Mouse (Mus musculus): ENCODE data around the gene Clcn6. TPM values are rescaled to one million over a fixed set of nuclear protein-coding genes. Genes with fewer than 3 reads are reported as not detected.

Gene Clcn6
- polyA plus RNA-seq, 1 experiment from 2014 or later: 8.4 TPM

DNA sequence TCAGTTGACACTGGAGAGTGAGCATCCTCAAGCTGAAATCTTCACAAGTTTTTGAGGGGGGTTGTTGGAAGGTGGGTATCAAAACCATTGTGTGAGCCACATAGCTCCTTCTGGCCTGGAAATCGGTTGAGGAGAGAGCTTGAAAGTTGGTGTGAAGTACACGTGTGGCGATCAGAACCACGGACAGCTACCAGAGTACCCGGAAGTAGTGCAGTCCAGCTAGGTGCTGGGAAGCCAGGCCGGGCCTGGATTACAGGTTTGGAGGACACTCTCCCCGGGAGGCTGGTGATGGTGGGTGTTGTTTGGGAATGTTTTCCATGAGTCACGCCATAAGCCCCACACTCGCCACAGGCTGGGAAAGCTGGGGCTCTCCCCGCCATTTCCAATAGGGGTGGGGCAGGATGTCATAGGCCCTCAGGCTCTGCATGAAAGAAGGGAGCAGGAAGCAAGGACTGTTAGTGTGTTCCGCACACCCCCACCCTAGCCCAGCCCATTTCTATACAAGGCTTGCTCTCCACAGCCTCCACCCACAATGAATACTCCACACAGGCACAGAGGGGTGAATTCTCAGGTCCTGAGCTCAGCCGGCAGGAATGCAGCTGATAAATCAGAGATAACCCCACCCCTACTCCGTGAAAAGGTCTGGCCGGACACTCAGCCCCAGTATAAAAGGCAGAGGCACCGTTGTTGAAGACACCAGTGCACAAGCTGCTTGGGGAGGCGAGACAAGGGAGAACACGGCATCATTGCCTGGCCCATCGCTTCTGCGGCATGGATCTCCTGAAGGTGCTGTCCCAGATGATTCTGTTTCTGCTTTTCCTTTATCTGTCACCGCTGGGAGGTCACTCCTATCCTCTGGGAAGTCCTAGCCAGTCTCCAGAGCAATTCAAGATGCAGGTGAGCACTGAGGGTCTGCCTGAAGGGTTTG lies 53.2 kb downstream of the Clcn6 start, which contains the start of gene Nppb:
TSS of gene Nppb (plus strand) at position 584 of the 928 bp plus-strand sequence.
- peak; percentile 90 for DNase-seq (ENCODE audit: low spot score)
- peak within 1 kb of the TSS; percentile 56 for H3K4me3 ChIP-seq
- WGBS: 21% methylated on average over 20 of the region's 20 CpGs

GRCm38 (mm10) chr4:147979441-147979860 lies 59.2 kb downstream of the Clcn6 start:
- WGBS: 77% methylated on average over 7 of the region's 7 CpGs
- Histone ChIP-seq H3K4me1 (no peaks in the 10 kb centered on the region), H3K9me3 (no peaks in the 10 kb centered on the region), H3K4me3 (no peak overlapping the region), H3K27me3 (ENCODE audit: insufficient read depth, poor library complexity, severe bottlenecking) (peaks cover 13% of the 10 kb centered on the region; the same call in 1 of the 2 replicates), H3K36me3 (no peaks in the 10 kb centered on the region), H3K27ac (no peak overlapping the region)
- DNase-seq (ENCODE audit: low spot score): no peak

More for the DNA sequence above, 53.2 kb downstream of the Clcn6 start, which contains the start of gene Nppb:
- Histone ChIP-seq H3K27ac (peak within 1 kb of the TSS; percentile 82), H3K4me1 (peaks cover 21% of the 10 kb centered on the region), H3K27me3 (ENCODE audit: insufficient read depth, poor library complexity, severe bottlenecking) (peaks cover 6% of the 10 kb centered on the region; the same call in 1 of the 2 replicates), H3K9me3 (no peaks in the 10 kb centered on the region), H3K36me3 (no peaks in the 10 kb centered on the region)

DNA sequence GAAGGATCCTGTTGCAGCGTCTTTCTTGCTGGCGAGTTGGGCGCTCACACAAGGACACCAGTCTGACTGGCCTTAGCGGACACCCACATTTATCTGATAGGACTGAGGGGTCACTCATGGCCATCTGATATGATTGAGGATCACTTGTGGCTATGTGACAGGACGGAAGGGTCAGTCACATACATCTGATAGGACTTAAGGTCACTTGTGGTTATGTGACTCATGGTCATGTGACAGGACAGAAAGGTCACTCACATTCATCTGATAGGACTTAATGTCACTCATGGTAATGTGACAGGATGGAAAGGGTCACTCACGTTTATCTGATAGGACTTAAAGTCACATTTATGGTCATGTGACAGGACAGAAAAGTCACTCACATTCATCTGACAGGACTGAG lies 60.2 kb downstream of the Clcn6 start:
- no peaks in the 10 kb centered on the region for H3K36me3 ChIP-seq
- H3K4me3 ChIP-seq: no peak overlapping the region
- peaks cover 13% of the 10 kb centered on the region; the same call in 1 of the 2 replicates for H3K27me3 ChIP-seq (ENCODE audit: insufficient read depth, poor library complexity, severe bottlenecking)
- H3K9me3 ChIP-seq: no peaks in the 10 kb centered on the region
- DNase-seq (ENCODE audit: low spot score): no peak
- 83% methylated on average over 6 of the region's 6 CpGs for WGBS
- no peaks in the 10 kb centered on the region for H3K4me1 ChIP-seq
- no peak overlapping the region for H3K27ac ChIP-seq

DNA sequence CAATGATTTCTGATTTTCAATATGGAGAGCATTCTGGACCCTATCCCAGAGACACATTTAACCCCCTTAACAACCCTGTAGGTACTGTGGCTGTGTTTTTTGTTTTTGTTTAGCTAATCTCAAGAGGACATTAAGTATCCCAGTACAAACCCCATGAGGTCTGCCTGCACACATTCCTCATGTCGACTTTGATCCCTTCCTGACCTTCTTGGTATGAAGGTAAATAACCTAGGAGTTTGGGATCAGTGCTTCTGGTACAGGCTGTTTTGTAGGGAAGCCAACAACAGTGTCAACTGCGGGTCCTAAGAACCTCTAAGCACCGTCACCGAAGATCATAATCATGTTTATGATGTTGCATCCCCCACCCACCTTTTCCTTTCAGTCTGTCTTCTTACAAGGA lies 60.9 kb downstream of the Clcn6 start:
- no peak for DNase-seq (ENCODE audit: low spot score)
- Histone ChIP-seq H3K27ac (no peak overlapping the region), H3K36me3 (no peaks in the 10 kb centered on the region), H3K4me3 (no peak overlapping the region), H3K4me1 (no peaks in the 10 kb centered on the region), H3K27me3 (ENCODE audit: insufficient read depth, poor library complexity, severe bottlenecking) (peaks cover 10% of the 10 kb centered on the region; the same call in 1 of the 2 replicates), H3K9me3 (no peaks in the 10 kb centered on the region)
- WGBS: 76% methylated on average over 4 of the region's 4 CpGs

- no peak for DNase-seq (ENCODE audit: low spot score)
- no peak overlapping the region for H3K27ac ChIP-seq
- no peaks in the 10 kb centered on the region for H3K36me3 ChIP-seq
- H3K4me3 ChIP-seq: no peak overlapping the region
- peaks cover 12% of the 10 kb centered on the region for H3K27me3 ChIP-seq (ENCODE audit: insufficient read depth, poor library complexity, severe bottlenecking)
- no peaks in the 10 kb centered on the region for H3K4me1 ChIP-seq
- WGBS: 44% methylated on average over 3 of the region's 3 CpGs
- no peaks in the 10 kb centered on the region for H3K9me3 ChIP-seq
Measured at GRCm38 (mm10) chr4:147976237-147976636, 62.4 kb downstream of the Clcn6 start.

GRCm38 (mm10) chr4:147969337-147969736 lies 69.3 kb downstream of the Clcn6 start:
- H3K36me3 ChIP-seq: no peaks in the 10 kb centered on the region
- no peaks in the 10 kb centered on the region for H3K9me3 ChIP-seq
- peaks cover 33% of the 10 kb centered on the region for H3K4me1 ChIP-seq
- H3K27ac ChIP-seq: peak overlapping the region; percentile 80
- H3K4me3 ChIP-seq: peak overlapping the region; percentile 41
- DNase-seq (ENCODE audit: low spot score): peak; percentile 94
- WGBS: 6% methylated on average over 9 of the region's 9 CpGs
- H3K27me3 ChIP-seq (ENCODE audit: insufficient read depth, poor library complexity, severe bottlenecking): peaks cover 12% of the 10 kb centered on the region

- Histone ChIP-seq H3K4me3 (peak overlapping the region; percentile 41; the same call in 1 of the 2 replicates), H3K27me3 (ENCODE audit: insufficient read depth, poor library complexity, severe bottlenecking) (peaks cover 14% of the 10 kb centered on the region), H3K27ac (peak overlapping the region; percentile 80), H3K4me1 (peaks cover 38% of the 10 kb centered on the region), H3K36me3 (no peaks in the 10 kb centered on the region), H3K9me3 (no peaks in the 10 kb centered on the region)
- 41% methylated on average over 2 of the region's 2 CpGs for WGBS
- no peak for DNase-seq (ENCODE audit: low spot score)
Measured at GRCm38 (mm10) chr4:147968816-147969215, 69.8 kb downstream of the Clcn6 start.

- WGBS: 43% methylated on average over 7 of the region's 7 CpGs
- no peaks in the 10 kb centered on the region for H3K9me3 ChIP-seq
- H3K27me3 ChIP-seq (ENCODE audit: insufficient read depth, poor library complexity, severe bottlenecking): 0 out of 2 replicates have a peak, but pooled peaks cover 11% of the 10 kb centered on the region
- H3K27ac ChIP-seq: peak overlapping the region; percentile 65
- DNase-seq (ENCODE audit: low spot score): peak; percentile 92
- H3K4me1 ChIP-seq: peaks cover 55% of the 10 kb centered on the region
- no peaks in the 10 kb centered on the region for H3K36me3 ChIP-seq
- peak overlapping the region; percentile 22; the same call in 1 of the 2 replicates for H3K4me3 ChIP-seq
Measured at GRCm38 (mm10) chr4:147965712-147966111, 72.9 kb downstream of the Clcn6 start.

DNA sequence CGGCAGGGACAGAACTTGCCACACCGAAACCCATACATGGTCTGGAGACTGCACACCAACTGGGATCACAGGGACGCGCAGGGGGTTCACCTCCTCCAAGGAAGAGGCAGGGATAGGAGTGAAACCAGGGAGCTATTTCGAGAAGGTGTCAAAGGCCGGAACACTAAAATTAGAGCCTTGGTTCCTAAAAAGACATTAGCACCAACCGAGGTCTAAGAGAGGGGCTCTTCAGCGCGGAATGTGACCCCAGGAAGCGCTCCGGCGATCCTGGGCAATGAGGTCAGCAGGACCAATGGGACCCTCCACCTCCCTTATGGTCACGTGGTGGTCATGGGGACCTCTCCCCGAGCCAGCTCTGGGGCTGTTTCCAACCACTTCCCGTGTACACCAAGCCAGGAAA lies 75.0 kb downstream of the Clcn6 start:
- Histone ChIP-seq H3K4me3 (peak overlapping the region; percentile 12; the same call in 1 of the 2 replicates), H3K27me3 (ENCODE audit: insufficient read depth, poor library complexity, severe bottlenecking) (0 out of 2 replicates have a peak, but pooled peaks cover 11% of the 10 kb centered on the region), H3K36me3 (no peaks in the 10 kb centered on the region), H3K27ac (peak overlapping the region; percentile 79), H3K4me1 (peaks cover 48% of the 10 kb centered on the region), H3K9me3 (no peaks in the 10 kb centered on the region)
- no peak for DNase-seq (ENCODE audit: low spot score)
- WGBS: 51% methylated on average over 15 of the region's 15 CpGs

GRCm38 (mm10) chr4:147962781-147963180 lies 75.8 kb downstream of the Clcn6 start:
- Histone ChIP-seq H3K36me3 (no peaks in the 10 kb centered on the region), H3K27me3 (ENCODE audit: insufficient read depth, poor library complexity, severe bottlenecking) (0 out of 2 replicates have a peak, but pooled peaks cover 11% of the 10 kb centered on the region), H3K27ac (peak overlapping the region; percentile 79), H3K9me3 (no peaks in the 10 kb centered on the region), H3K4me1 (peaks cover 48% of the 10 kb centered on the region), H3K4me3 (no peak overlapping the region)
- 57% methylated on average over 6 of the region's 6 CpGs for WGBS
- peak; percentile 85 for DNase-seq (ENCODE audit: low spot score)

DNA sequence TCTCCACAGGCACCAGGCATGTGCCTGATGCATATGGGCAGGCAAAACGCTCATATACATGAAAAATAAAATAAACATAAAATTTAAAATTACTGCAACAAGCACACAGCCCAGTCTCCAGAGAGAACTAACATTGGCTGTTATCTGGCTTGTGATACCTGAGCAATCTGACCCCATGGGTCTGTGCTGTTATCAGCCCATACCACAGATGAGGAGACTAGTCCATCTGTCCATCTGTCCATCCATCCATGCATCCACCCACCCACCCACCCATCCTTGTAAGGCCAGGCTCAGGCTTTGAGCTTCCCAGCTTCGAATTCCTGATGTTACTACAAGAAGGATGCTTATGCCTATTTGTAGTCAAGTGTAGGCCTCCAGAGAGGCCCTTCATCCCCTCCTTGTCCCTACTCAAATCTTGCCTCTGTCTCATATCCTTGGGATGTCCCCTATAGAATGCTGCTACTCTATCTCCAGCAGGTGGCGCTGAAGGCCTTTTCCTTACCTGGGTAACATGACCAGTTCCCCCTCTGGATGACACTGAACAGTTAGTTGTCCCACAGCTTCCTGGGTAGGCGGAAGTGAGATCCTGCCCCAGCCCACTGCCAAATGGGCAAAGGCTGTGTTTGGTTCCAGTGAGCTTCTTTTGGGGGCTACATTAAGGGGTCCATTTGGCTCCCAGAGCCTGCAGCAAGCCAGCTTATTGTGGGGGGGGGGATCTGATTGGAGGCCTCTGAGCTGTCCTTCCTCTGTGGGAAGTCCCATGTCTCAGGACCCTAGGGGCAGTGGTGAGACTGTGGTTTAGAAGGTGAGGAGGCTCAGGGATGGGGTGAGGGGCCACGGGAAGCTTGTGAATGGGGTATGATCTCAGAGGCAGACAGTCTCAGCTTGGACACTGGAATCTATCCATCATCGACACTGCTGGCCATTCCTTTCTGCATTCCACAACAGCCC lies 78.5 kb downstream of the Clcn6 start:
- no peaks in the 10 kb centered on the region for H3K9me3 ChIP-seq
- 0 out of 2 replicates have a peak, but pooled peaks cover 4% of the 10 kb centered on the region for H3K27me3 ChIP-seq (ENCODE audit: insufficient read depth, poor library complexity, severe bottlenecking)
- no peak overlapping the region for H3K4me3 ChIP-seq
- WGBS: 23% methylated on average over 6 of the region's 6 CpGs
- H3K27ac ChIP-seq: no peak overlapping the region; the same call in 1 of the 2 replicates
- DNase-seq (ENCODE audit: low spot score): peak; percentile 91
- peaks cover 29% of the 10 kb centered on the region for H3K4me1 ChIP-seq
- no peaks in the 10 kb centered on the region for H3K36me3 ChIP-seq

DNA sequence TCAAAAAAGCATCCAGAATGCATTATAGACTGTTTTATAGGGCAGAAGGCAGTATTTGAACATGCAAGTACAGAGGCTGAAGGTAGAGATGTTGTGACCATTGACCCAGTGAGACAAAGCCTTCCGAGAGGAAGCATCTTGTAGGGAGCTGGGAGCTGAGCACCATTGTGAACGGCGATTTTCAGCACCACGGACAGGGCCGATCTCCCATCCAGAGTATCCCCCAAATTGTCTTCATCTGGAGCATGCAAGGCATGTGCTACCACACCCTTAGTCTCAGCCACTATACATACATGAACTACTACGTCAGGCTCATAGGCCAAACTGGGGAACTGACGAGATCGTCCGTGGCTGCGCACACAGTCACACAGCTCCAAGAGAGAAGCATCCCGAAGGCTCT lies 81.5 kb downstream of the Clcn6 start:
- Histone ChIP-seq H3K36me3 (no peaks in the 10 kb centered on the region), H3K4me3 (no peak overlapping the region), H3K9me3 (no peaks in the 10 kb centered on the region), H3K27me3 (ENCODE audit: insufficient read depth, poor library complexity, severe bottlenecking) (no peaks in the 10 kb centered on the region), H3K4me1 (peaks cover 13% of the 10 kb centered on the region), H3K27ac (no peak overlapping the region)
- DNase-seq (ENCODE audit: low spot score): no peak
- WGBS: 36% methylated on average over 11 of the region's 11 CpGs
